Mouse (Mus musculus) olfactory bulb, adult 2 months (tissue): ENCODE measurements around the gene Serpine2.

Experiments
- CTCF ChIP-seq: fragments of 200-500 bp; IDR thresholded peaks from 2 replicates; pipeline ENCODE4 v1.5.1; 2012; ENCODE audit warnings: low read depth, mild to moderate bottlenecking, low read length, moderate library complexity; ENCODE audit not compliant: insufficient read depth
- POLR2A ChIP-seq: fragments of 200-500 bp; IDR thresholded peaks from 2 replicates; pipeline ENCODE4 v1.6.1; 2012; ENCODE audit warnings: mild to moderate bottlenecking, low read depth, low read length, moderate library complexity; ENCODE audit not compliant: insufficient read depth

DNA sequence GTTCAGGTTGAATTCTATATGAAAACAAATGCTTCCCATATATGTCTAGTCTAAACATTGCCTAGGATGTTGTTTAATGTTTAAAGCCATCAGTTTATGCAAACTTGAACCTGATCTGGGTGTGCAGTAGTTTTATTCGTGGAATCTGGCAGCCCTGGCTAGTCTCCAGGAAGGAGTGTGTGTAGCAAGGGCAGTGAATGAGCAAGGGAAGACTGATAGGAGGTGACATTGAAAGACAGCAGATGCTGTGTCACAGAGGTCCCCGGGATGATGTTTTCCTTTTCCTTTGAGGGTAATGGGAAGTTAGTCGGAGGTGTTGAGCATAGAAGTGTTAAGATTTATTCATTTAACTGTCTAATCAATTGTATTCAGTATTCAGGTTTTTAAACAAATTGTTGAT, 21.7 kb upstream of the Serpine2 start:
- TF ChIP-seq POLR2A: no peak
- TF ChIP-seq CTCF: no peak
